Mouse (Mus musculus): ENCODE measurements around the gene Tmc6.
"Not testable (repeated sequence)": the region's sequence is repeated elsewhere in the genome, so short reads cannot be mapped to it uniquely, and the experiment has no call there.

Gene Tmc6

GRCm38 (mm10) chr11:117810401-117811046 is 28.5 kb upstream of the Tmc6 start:
- DNase-seq (ENCODE audit: low read depth, low spot score) = peak; percentile 93

DNA sequence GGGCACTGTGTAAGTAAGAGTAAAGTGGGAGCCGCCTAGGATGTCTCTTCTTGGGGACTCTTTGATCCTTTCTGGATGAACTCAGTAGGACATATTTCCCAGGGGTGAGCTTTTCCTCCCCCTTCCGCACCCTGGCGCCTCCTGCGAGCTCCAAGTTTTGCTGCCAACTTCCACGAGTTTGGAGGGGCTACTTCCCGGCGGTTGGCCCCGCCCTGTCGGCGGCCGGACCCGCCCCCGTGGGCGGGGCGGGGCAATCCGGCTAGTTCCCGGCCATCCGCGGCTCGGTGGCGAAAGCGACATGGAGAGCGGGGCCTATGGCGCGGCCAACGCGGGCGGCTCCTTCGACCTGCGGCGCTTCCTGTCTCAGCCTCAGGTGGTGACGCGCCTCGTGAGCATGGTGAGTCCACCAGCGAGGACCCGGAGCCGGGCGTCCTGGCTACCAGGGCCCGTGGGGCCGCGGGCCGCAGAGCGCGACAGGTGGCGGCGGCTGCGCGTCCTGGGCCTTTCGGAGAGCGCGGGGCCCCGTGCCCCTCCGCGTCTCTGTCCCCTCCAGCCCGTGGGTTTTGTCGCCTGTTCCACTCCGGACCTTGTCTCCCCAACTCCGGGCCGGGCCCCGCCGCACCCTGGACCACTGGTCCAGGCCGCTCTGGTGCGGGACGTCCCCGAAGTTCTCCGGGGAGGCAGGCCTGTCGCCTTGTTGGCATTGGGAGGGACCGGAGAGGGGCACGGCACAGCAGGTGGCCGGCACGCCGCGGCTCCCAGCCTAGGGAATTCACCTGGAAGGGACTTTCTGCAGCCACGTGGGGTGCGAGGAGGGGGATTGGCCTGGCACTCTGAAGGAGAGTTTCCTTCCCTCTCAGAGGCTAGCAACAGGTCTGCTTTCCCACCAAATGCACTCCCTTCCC is 27.7 kb upstream of the Tmc6 start, which contains the start of the genes Gm20708 and Syngr2:
Gene Gm20708, plus strand, starts transcription at position 262 of the 905 bp plus-strand sequence.
Gene Syngr2, plus strand, starts transcription at position 262 of the 905 bp plus-strand sequence.
- DNase-seq (ENCODE audit: low read depth, low spot score) = peak; percentile 87

- DNase-seq (ENCODE audit: low read depth, low spot score) = no peak
Observed at GRCm38 (mm10) chr11:117806781-117807180, 24.8 kb upstream of the Tmc6 start.

- no peak for DNase-seq (ENCODE audit: low read depth, low spot score)
Observed at GRCm38 (mm10) chr11:117803166-117803688, 21.2 kb upstream of the Tmc6 start.

- no peak for DNase-seq (ENCODE audit: low read depth, low spot score)
Observed at GRCm38 (mm10) chr11:117801650-117802049, 19.7 kb upstream of the Tmc6 start.

GRCm38 (mm10) chr11:117800038-117800437 is 18.0 kb upstream of the Tmc6 start:
- DNase-seq (ENCODE audit: low read depth, low spot score) = peak; percentile 63

- peak; percentile 89 for DNase-seq (ENCODE audit: low read depth, low spot score)
Observed at GRCm38 (mm10) chr11:117799174-117799573, 17.2 kb upstream of the Tmc6 start.

GRCm38 (mm10) chr11:117798160-117798541 is 16.2 kb upstream of the Tmc6 start:
- peak; percentile 93 for DNase-seq (ENCODE audit: low read depth, low spot score)

- peak; percentile 78 for DNase-seq (ENCODE audit: low read depth, low spot score)
Observed at GRCm38 (mm10) chr11:117797511-117798159, 15.6 kb upstream of the Tmc6 start, which contains the start of gene 6030468B19Rik. TSS of gene 6030468B19Rik (plus strand) at chr11:117797660.

GRCm38 (mm10) chr11:117796954-117797353 is 15.0 kb upstream of the Tmc6 start:
- peak; percentile 91 for DNase-seq (ENCODE audit: low read depth, low spot score)

DNA sequence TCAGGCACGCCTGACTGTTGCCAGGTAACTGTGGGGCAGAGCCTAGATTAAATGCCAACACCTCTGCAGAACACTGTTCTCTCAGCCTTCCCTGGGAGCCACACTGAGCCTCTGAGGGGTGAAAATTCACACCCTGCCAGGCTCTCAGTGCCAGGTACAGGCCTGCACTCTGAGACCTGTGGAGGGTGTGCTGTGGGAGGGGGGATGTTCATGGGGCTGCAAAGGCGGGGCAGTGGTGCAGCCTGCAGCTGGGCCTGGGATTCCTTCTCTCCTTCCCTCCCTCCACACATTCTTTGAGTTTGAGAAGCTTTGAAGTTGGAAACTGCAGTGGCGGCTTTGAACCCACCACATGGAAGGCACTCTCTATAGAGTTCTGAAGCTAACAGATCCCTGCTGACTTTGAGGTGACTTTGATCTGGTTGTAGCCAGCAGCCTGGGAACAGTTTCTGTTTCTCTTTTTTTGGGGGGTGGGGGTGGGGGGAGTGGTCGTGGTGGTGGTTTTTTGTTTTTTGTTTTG is 12.1 kb upstream of the Tmc6 start:
- no peak for DNase-seq (ENCODE audit: low read depth, low spot score)

- DNase-seq (ENCODE audit: low read depth, low spot score) = peak; percentile 97
Observed at GRCm38 (mm10) chr11:117792281-117792888, 10.4 kb upstream of the Tmc6 start.

- no peak for DNase-seq (ENCODE audit: low read depth, low spot score)
Observed at GRCm38 (mm10) chr11:117791441-117791761, 9.4 kb upstream of the Tmc6 start.

GRCm38 (mm10) chr11:117790703-117791440 is 8.9 kb upstream of the Tmc6 start:
- DNase-seq (ENCODE audit: low read depth, low spot score) = peak; percentile 79

DNA sequence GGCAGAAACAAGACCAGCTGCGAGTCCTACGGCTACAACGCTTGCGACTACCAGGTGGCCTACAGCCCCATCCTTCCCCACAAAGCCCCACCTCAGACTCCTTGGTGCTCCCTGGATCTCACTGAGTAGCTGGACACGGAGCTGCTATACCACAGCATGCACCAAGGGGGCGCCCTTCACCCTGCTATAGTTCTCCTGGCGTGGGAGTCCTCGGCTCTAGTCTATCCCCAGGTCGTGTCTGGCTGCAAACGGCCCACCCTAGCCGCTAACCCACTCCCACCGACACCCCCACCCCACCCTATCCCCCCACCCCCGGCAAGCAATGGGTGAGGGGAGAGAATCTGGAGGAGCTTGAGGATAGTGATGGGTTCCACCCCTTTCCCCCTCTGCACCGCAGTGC is 8.3 kb upstream of the Tmc6 start:
- peak; percentile 78 for DNase-seq (ENCODE audit: low read depth, low spot score)

DNA sequence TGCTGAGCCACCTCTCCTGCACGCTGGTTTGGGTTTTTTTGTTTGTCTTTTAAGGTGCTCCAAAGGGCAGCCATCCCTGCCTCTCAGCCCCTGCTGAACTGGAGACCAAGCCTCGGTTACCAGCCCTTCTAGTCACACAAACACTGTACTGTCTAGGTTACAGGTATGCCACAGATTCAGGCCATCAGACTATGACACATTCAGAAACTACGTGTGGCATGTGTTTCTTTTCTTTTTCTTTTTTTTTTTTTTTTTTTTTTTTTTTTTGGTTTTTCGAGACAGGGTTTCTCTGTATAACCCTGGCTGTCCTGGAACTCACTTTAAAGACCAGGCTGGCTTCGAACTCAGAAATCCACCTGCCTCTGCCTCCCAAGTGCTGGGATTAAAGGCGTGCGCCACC is 6.5 kb upstream of the Tmc6 start:
- not testable (repeated sequence) for DNase-seq (ENCODE audit: low read depth, low spot score)

DNA sequence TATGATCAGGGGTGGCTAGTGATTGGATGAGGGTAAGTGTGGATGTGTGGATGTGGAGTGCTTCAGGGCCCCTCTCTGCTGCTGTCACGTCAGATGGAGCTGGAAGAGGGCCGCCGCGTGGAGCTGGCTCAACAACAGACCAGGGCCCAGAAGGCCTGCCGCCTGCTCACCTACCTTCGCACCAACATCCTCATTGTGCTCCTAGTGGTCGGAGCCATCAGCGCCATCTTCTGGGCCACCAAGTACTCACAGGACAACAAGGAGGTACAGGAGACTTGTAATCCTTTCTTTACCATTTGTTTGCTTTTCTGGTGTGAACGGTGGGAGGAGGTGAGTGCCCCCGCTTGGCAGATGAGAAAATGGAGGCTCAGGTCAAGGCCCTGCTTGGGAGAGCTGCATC is 4.3 kb upstream of the Tmc6 start:
- peak; percentile 86 for DNase-seq (ENCODE audit: low read depth, low spot score)

- DNase-seq (ENCODE audit: low read depth, low spot score) = peak; percentile 58
Observed at GRCm38 (mm10) chr11:117783683-117784309, 1.8 kb upstream of the Tmc6 start.

DNA sequence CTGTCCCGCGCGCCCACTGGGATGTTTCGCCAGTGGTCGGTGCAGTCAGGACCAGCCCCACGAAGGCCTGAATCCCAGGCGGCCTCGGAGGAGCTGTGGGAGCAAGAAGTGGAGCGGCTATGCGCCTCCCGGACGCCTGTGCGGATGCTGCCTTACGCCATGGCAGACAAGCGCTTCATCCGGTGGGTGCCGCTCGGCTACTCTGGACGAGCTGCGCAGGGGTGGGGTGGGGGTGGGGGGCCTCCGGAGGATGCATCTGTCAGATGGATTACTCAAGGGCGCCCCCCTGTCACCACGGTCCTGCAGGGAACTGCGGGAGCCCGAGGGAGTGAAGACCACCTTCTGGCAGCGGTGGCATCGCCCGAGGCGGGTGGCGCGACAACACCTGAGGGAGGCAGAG is 1.1 kb upstream of the Tmc6 start:
- DNase-seq (ENCODE audit: low read depth, low spot score) = peak; percentile 89

DNA sequence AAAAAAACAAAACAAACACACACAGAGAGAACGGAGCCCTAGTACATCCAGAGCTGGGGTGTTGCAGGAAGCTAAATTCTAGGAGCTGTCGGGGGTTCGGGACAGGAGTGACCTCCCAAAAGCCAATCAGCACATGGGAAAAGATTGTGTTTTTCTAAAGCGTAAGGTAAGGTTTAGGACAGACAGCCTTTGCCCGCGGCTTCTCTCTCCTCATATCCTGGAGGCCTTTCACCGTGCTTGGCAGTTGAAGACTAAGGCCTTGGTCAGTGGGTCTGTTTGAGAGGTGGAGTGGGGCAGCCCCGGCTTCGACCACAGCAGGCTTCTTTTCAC is 672 bp upstream of the Tmc6 start:
- peak; percentile 51 for DNase-seq (ENCODE audit: low read depth, low spot score)

Measured in A20 (cell line).